Mouse (Mus musculus) brain, embryonic 14.5 days (tissue): ENCODE measurements around the gene Eci3. TPM values are rescaled to one million over a fixed set of nuclear protein-coding genes. Genes with fewer than 3 reads are reported as not detected.
"Not testable (repeated sequence)": the region's sequence is repeated elsewhere in the genome, so short reads cannot be mapped to it uniquely, and the experiment has no call there.

Source experiments
- DNase-seq: peaks from one replicate; pipeline ENCODE4 v3.0.0-alpha.2; 2011; ENCODE audit warnings: low read depth
- CTCF ChIP-seq: fragments of 200-500 bp; IDR thresholded peaks from 2 replicates; pipeline ENCODE4 v1.5.1; 2012; ENCODE audit warnings: inconsistent platforms, mild to moderate bottlenecking, moderate library complexity, borderline replicate concordance; ENCODE audit not compliant: insufficient read depth, insufficient read length; ENCODE audit errors: extremely low read depth
- POLR2A ChIP-seq: fragments of 200-500 bp; IDR thresholded peaks from 2 replicates; pipeline ENCODE4 v1.6.1; 2012; ENCODE audit warnings: mild to moderate bottlenecking, inconsistent platforms, borderline replicate concordance; ENCODE audit not compliant: poor library complexity, insufficient read depth, insufficient read length, severe bottlenecking; ENCODE audit errors: extremely low read depth
- polyA plus RNA-seq: library from polyadenylated mRNA; depleted of rRNA; stranded (reverse); fragments of >200 nt; gene quantifications from 2 replicates; pipeline ENCODE4 v1.2.3, GENCODE M21; 2012; rRNA removed

Eci3 gene
- 0.11 and 0.16 TPM in 2 replicates for polyA plus RNA-seq

DNA sequence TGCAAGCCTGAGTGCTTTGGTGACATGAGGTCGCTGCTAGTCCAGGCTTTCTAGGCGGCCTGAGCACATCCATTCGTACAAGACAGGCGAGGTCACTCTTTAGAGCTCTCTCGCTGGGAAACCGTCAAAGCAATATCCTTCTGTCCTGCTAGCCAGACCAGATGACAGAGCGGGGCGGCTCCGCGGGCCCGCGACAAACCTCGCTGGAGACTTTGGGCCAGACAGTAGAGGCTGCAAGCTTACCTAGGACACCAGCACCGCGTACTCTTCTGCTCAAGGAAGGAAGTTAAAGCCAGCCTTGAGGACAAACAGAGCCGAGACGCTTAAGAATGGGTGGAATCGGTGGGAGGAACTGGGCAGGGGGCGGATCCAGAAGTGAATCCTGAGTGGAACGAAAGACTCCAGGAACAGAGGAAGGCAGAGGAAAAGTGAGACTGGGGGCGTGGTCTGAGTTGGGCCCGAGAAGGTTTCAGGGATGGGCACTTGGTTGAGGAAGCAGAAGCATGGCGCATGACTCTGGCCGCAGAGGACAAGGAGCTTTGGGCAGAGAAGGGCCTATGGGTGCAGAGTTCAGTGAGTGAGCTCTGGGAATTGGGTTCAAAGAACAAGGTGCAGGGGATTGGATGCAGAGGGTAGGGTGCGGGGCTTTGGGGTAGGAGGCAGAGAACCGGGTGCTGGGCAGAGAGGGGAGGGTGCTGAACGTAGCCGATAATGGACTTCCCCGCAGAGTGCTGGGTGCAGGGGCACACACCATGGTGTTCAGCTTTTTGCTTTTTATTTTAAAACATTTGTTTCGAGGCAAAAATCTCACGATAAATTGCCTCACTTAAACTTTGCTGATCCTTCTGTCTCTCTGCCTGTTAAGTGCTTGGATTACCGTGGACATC is at the start of gene Eci3:
TSS of gene Eci3 (minus strand) at position 300 of the 887 bp plus-strand sequence.
- no peak for TF ChIP-seq CTCF
- no peak for TF ChIP-seq POLR2A

GRCm38 (mm10) chr13:34995925-34996324 is 32.3 kb upstream of the Eci3 start:
- peak; percentile 12 for DNase-seq
- TF ChIP-seq POLR2A, result no peak
- no peak for TF ChIP-seq CTCF

More for the DNA sequence above, at the start of gene Eci3:
- peak; percentile 47 for DNase-seq

- DNase-seq, result peak; percentile 98
- no peak for TF ChIP-seq CTCF
- peak; percentile 37; the same call in 1 of the 2 replicates for TF ChIP-seq POLR2A
Observed at GRCm38 (mm10) chr13:34993983-34994811, 30.6 kb upstream of the Eci3 start.

DNA sequence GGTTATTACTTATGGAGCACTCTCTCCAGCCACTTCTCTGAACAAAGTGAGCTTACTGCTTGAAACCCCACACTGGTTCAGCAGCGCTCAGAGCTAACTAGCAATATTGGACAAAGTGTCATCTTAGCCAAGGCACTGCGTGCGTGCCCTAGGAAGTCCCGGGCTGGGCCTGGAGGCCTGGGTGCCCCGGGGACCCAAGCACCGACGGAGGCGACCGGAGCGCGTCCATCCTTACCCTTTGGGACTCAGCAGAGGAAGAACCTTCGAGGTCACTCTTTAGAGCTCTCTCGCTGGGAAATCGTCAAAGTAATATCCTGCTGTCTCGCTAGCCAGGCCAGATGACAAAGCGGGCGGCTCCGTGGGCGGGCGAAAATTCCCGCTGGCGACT is 30.0 kb upstream of the Eci3 start:
- no peak for DNase-seq
- no peak for TF ChIP-seq CTCF
- no peak for TF ChIP-seq POLR2A

DNA sequence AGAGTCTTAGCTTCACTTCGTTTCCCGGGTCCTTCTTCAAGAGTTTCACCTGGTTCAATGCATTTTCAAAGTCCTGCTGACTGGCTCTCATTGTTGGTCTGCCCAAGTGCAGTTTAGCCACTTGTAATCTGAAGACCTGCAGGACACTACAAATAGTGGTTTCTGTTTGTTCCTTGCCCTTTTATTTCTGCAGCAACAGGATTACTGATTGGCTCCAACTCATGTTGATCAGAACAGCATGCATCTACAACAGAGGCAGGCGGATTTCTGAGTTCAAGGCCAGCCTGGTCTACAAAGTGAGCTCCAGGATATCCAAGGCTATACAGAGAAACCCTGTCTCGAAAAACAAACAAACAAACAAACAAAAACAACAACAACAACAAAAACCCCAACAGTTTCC is 29.5 kb upstream of the Eci3 start:
- peak; percentile 21 for DNase-seq
- TF ChIP-seq CTCF (no peak), POLR2A (no peak)

- no peak for DNase-seq
- TF ChIP-seq CTCF (no peak), POLR2A (no peak)
Observed at GRCm38 (mm10) chr13:34991581-34992273, 28.1 kb upstream of the Eci3 start.

DNA sequence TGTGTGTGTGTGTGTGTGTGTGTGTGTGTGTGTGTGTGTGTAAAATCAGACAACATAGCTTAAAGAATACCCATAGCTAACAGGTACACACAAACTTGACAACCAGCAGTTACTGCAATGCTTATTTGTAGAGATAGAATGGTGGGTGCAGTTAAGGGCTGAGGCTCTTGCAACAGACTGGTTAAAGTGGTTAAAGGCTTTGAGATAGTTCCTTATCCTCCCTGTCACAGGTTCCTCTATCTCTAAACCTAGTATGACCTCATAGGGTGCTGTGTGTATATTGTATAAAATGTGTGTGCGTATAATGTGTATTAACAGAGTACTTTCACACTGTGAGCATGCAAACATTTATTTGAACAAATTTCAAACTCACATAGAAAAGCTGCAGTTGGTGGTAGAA is 19.9 kb upstream of the Eci3 start:
- DNase-seq, result not testable (repeated sequence)

GRCm38 (mm10) chr13:34978635-34979034 is 15.0 kb upstream of the Eci3 start:
- not testable (repeated sequence) for DNase-seq

DNA sequence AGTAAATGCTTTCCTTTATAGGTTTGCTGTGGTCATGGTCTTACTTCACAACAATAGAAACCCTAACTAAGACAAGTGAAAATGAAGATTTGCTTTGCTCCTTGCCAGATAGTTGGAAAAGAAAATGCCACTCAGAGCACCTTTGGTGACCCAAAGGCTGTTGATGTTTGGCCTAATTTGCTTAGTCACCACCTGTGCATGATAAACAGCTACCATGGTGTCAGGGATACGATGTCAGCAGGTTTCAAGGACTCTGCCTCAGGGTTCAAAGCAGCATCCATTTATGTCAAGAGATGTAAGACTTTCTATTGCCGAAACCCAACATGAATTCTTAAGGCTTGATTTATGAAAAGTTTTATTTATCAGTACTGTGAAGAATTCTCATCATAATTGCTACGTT is 13.8 kb upstream of the Eci3 start:
- DNase-seq, result no peak
- TF ChIP-seq POLR2A (no peak), CTCF (no peak)

GRCm38 (mm10) chr13:34976116-34976515 is 12.5 kb upstream of the Eci3 start:
- TF ChIP-seq POLR2A (no peak), CTCF (no peak)
- DNase-seq, result no peak

- TF ChIP-seq POLR2A (no peak), CTCF (peak; percentile 4; the same call in 1 of the 2 replicates)
Observed at GRCm38 (mm10) chr13:34973770-34974169, 10.2 kb upstream of the Eci3 start.

More at GRCm38 (mm10) chr13:34973770-34974169, 10.2 kb upstream of the Eci3 start:
- no peak for DNase-seq
